Comparison of ENCODE assay signal across 8 mouse cellular contexts in genomic region chr7:71706201-71706600, GRCm38 (mm10).
DNase-seq lines count a peak whose midpoint lies in the region; ATAC-seq and TF ChIP-seq lines count a peak whose summit lies in the region.

No protein-coding gene starts in this region.

- peak overlapping the region; percentile 79; the same call in 1 of the 2 replicates for H3K4me2 ChIP-seq in heart, embryonic 12.5 days
- no peak overlapping the region for H3K4me2 ChIP-seq in midbrain, embryonic 13.5 days (replicated peaks)
- peak overlapping the region; percentile 94 for H3K4me2 ChIP-seq in hindbrain, embryonic 15.5 days
- H3K4me2 ChIP-seq in kidney, embryonic 16.5 days (replicated peaks; ENCODE audit: low read depth, low read length), result no peak overlapping the region

- peak overlapping the region; percentile 45 for H3K27ac ChIP-seq in heart, embryonic 12.5 days (ENCODE audit: poor library complexity, severe bottlenecking)
- peak overlapping the region; percentile 95; the same call in 1 of the 2 replicates for H3K27ac ChIP-seq in midbrain, embryonic 10.5 days (replicated peaks)
- H3K27ac ChIP-seq in midbrain, embryonic 13.5 days, result no peak overlapping the region
- peak overlapping the region; percentile 76 for H3K27ac ChIP-seq in hindbrain, embryonic 15.5 days (replicated peaks)
- no peak overlapping the region for H3K27ac ChIP-seq in layer of hippocampus, adult 2 months
- no peak overlapping the region for H3K27ac ChIP-seq in kidney, embryonic 16.5 days (ENCODE audit: low read length)

- no peak overlapping the region for H3K4me3 ChIP-seq in heart, embryonic 12.5 days
- peak overlapping the region; percentile 68; the same call in 1 of the 2 replicates for H3K4me3 ChIP-seq in midbrain, embryonic 10.5 days
- no peak overlapping the region for H3K4me3 ChIP-seq in midbrain, embryonic 13.5 days (replicated peaks)
- H3K4me3 ChIP-seq in hindbrain, embryonic 15.5 days, result no peak overlapping the region; the same call in 1 of the 2 replicates
- H3K4me3 ChIP-seq in layer of hippocampus, adult 2 months, result no peak overlapping the region; the same call in 1 of the 2 replicates
- H3K4me3 ChIP-seq in kidney, embryonic 16.5 days (ENCODE audit: low read length), result no peak overlapping the region

- no peaks in the 10 kb centered on the region for H3K36me3 ChIP-seq in heart, embryonic 12.5 days
- H3K36me3 ChIP-seq in midbrain, embryonic 10.5 days, result no peaks in the 10 kb centered on the region
- no peaks in the 10 kb centered on the region for H3K36me3 ChIP-seq in midbrain, embryonic 13.5 days
- no peaks in the 10 kb centered on the region for H3K36me3 ChIP-seq in hindbrain, embryonic 15.5 days
- no peaks in the 10 kb centered on the region for H3K36me3 ChIP-seq in kidney, embryonic 16.5 days (ENCODE audit: insufficient read depth, low read length)

- H3K4me1 ChIP-seq in heart, embryonic 12.5 days (replicated peaks), result peaks cover 14% of the 10 kb centered on the region
- H3K4me1 ChIP-seq in midbrain, embryonic 10.5 days, result peaks cover 12% of the 10 kb centered on the region
- H3K4me1 ChIP-seq in midbrain, embryonic 13.5 days (replicated peaks), result peaks cover 9% of the 10 kb centered on the region; the same call in 1 of the 2 replicates
- 0 out of 2 replicates have a peak, but pooled peaks cover 13% of the 10 kb centered on the region for H3K4me1 ChIP-seq in hindbrain, embryonic 15.5 days (replicated peaks)
- 0 out of 2 replicates have a peak, but pooled peaks cover 6% of the 10 kb centered on the region for H3K4me1 ChIP-seq in kidney, embryonic 16.5 days (ENCODE audit: insufficient read depth, low read length)

- intact Hi-C loops in heart, postnatal 10 days (cut with DNase I), result loop anchor here (5.0 to 10.0 kb wide), 8 partner anchors 104 to 1344 kb away; no protein-coding TSS in a partner anchor

- H3K9me3 ChIP-seq in heart, embryonic 12.5 days (replicated peaks), result no peaks in the 10 kb centered on the region
- H3K9me3 ChIP-seq in midbrain, embryonic 10.5 days (replicated peaks), result no peaks in the 10 kb centered on the region
- no peaks in the 10 kb centered on the region for H3K9me3 ChIP-seq in midbrain, embryonic 13.5 days
- H3K9me3 ChIP-seq in hindbrain, embryonic 15.5 days, result no peaks in the 10 kb centered on the region
- no peaks in the 10 kb centered on the region for H3K9me3 ChIP-seq in kidney, embryonic 16.5 days (ENCODE audit: low read length)

- 42% methylated on average over 3 of the region's 3 CpGs for WGBS in heart, embryonic 12.5 days
- 68% methylated on average over 3 of the region's 3 CpGs for WGBS in midbrain, embryonic 10.5 days
- 58% methylated on average over 3 of the region's 3 CpGs for WGBS in midbrain, embryonic 13.5 days
- WGBS in hindbrain, embryonic 15.5 days, result 50% methylated on average over 3 of the region's 3 CpGs
- 44% methylated on average over 3 of the region's 3 CpGs for WGBS in kidney, embryonic 16.5 days

- peak overlapping the region; percentile 73; the same call in 1 of the 2 replicates for H3K9ac ChIP-seq in heart, embryonic 12.5 days
- no peak overlapping the region for H3K9ac ChIP-seq in midbrain, embryonic 13.5 days (replicated peaks)
- peak overlapping the region; percentile 86; the same call in 1 of the 2 replicates for H3K9ac ChIP-seq in hindbrain, embryonic 15.5 days
- no peak overlapping the region for H3K9ac ChIP-seq in kidney, embryonic 16.5 days (replicated peaks; ENCODE audit: low read length)

- no peaks in the 10 kb centered on the region for H3K27me3 ChIP-seq in heart, embryonic 12.5 days (replicated peaks)
- H3K27me3 ChIP-seq in midbrain, embryonic 10.5 days (ENCODE audit: low read depth, poor library complexity, severe bottlenecking), result peaks cover 27% of the 10 kb centered on the region
- peaks cover 8% of the 10 kb centered on the region; the same call in 1 of the 2 replicates for H3K27me3 ChIP-seq in midbrain, embryonic 13.5 days
- H3K27me3 ChIP-seq in hindbrain, embryonic 15.5 days, result no peaks in the 10 kb centered on the region
- no peaks in the 10 kb centered on the region for H3K27me3 ChIP-seq in kidney, embryonic 16.5 days (ENCODE audit: insufficient read depth, low read length)

- DNase-seq in heart, postnatal 10 days, result no peak
- DNase-seq in midbrain, embryonic 10.5 days (ENCODE audit: low spot score), result no peak
- no peak for DNase-seq in layer of hippocampus, adult 2 months (ENCODE audit: low spot score in 2 of 2)

- no peak for TF ChIP-seq CTCF in layer of hippocampus, adult 2 months (conservative IDR thresholded peaks at IDR 0.05)

- no peak for ATAC-seq in heart, embryonic 12.5 days (ENCODE audit: insufficient number of reproducible peaks, low FRiP score)
- no peak for ATAC-seq in midbrain, embryonic 13.5 days
- no peak for ATAC-seq in hindbrain, embryonic 15.5 days (ENCODE audit: low FRiP score, low read depth)
- ATAC-seq in kidney, embryonic 16.5 days (ENCODE audit: low FRiP score, low TSS enrichment), result no peak
- ATAC-seq in activated CD4-positive, CD25-positive, alpha-beta regulatory T cell, adult 4 months, result no peak

Comparison
In these comparisons a context has a peak if more than half of its experiments do, and no peak if none do; other contexts are left out.
1. H3K27ac ChIP-seq: peak in heart, embryonic 12.5 days (single experiment), midbrain, embryonic 10.5 days (single experiment) and hindbrain, embryonic 15.5 days (single experiment); none in midbrain, embryonic 13.5 days (single experiment), layer of hippocampus, adult 2 months (single experiment) and kidney, embryonic 16.5 days (single experiment).
2. H3K4me2 ChIP-seq: peak in heart, embryonic 12.5 days (single experiment) and hindbrain, embryonic 15.5 days (single experiment); none in midbrain, embryonic 13.5 days (single experiment) and kidney, embryonic 16.5 days (single experiment).
3. H3K9ac ChIP-seq: peak in heart, embryonic 12.5 days (single experiment) and hindbrain, embryonic 15.5 days (single experiment); none in midbrain, embryonic 13.5 days (single experiment) and kidney, embryonic 16.5 days (single experiment).